Mouse (Mus musculus) myocyte (in vitro differentiated cells): Measurements from ENCODE around the gene Adgrb3. TPM values are rescaled to one million over a fixed set of nuclear protein-coding genes. Genes with fewer than 3 reads are reported as not detected.
"Not testable (repeated sequence)": the region's sequence is repeated elsewhere in the genome, so short reads cannot be mapped to it uniquely, and the experiment has no call there.

Experiments
- H3K27me3 ChIP-seq: one replicate; pipeline ENCODE4 v1.6.1; 2011; ENCODE audit not compliant: control insufficient read depth, insufficient read depth, insufficient read length
- H3K36me3 ChIP-seq: one replicate; pipeline ENCODE4 v1.6.1; 2011; ENCODE audit not compliant: control insufficient read depth, insufficient read depth
- H3K4me2 ChIP-seq: one replicate; pipeline ENCODE4 v1.6.1; 2011; ENCODE audit warnings: low read depth, control low read depth
- H3K4me3 ChIP-seq: one replicate; pipeline ENCODE4 v1.5.1; 2011; ENCODE audit warnings: mild to moderate bottlenecking, control low read depth, moderate library complexity
- H3K79me2 ChIP-seq: one replicate; pipeline ENCODE4 v1.6.1; 2011; ENCODE audit not compliant: control insufficient read depth, insufficient read depth
- H3ac ChIP-seq: one replicate; pipeline ENCODE4 v1.6.1; 2011; ENCODE audit not compliant: control insufficient read depth, insufficient read length
- CEBPB ChIP-seq: IDR thresholded peaks from 2 replicates; pipeline ENCODE4 v1.6.1; 2011; ENCODE audit warnings: mild to moderate bottlenecking, moderate library complexity; ENCODE audit not compliant: poor library complexity, insufficient read depth, severe bottlenecking
- E2F4 ChIP-seq: IDR thresholded peaks from one replicate; pipeline ENCODE4 v1.6.1; 2011; ENCODE audit warnings: mild to moderate bottlenecking, control low read depth, moderate library complexity; ENCODE audit not compliant: insufficient read depth
- MAX ChIP-seq: IDR thresholded peaks from one replicate; pipeline ENCODE4 v1.6.1; 2011; ENCODE audit warnings: low read depth, mild to moderate bottlenecking, control low read depth
- MYOD1 ChIP-seq, 3 experiments: IDR thresholded peaks; one replicate each; pipeline ENCODE4 v1.6.1; 2011; ENCODE audit warnings: control low read depth in 2 of 3, low read depth in 2 of 3, mild to moderate bottlenecking in 2 of 3, moderate library complexity in 1 of 3; ENCODE audit not compliant: insufficient read length in 2 of 3, control insufficient read depth in 1 of 3
- MYOG ChIP-seq, 3 experiments: IDR thresholded peaks; one replicate each; pipeline ENCODE4 v1.6.1; 2011; ENCODE audit warnings: control low read depth in 2 of 3, low read depth in 2 of 3, mild to moderate bottlenecking in 2 of 3; ENCODE audit not compliant: insufficient read length in 2 of 3, control insufficient read depth in 1 of 3, insufficient read depth in 1 of 3
- POLR2A ChIP-seq: IDR thresholded peaks from one replicate; pipeline ENCODE4 v1.6.1; 2011; ENCODE audit warnings: low read depth, mild to moderate bottlenecking, control low read depth, moderate library complexity; ENCODE audit not compliant: insufficient read length
- POLR2AphosphoS2 ChIP-seq: IDR thresholded peaks from one replicate; pipeline ENCODE4 v1.6.1; 2011; ENCODE audit warnings: low read depth, control low read depth; ENCODE audit not compliant: insufficient read length
- REST ChIP-seq: IDR thresholded peaks from one replicate; pipeline ENCODE4 v1.6.1; 2011; ENCODE audit warnings: mild to moderate bottlenecking, control low read depth, moderate library complexity; ENCODE audit not compliant: insufficient read depth, insufficient read length
- SRF ChIP-seq: IDR thresholded peaks from one replicate; pipeline ENCODE4 v1.6.1; 2011; ENCODE audit warnings: low read depth; ENCODE audit not compliant: control insufficient read depth, insufficient read length
- TCF12 ChIP-seq: IDR thresholded peaks from one replicate; pipeline ENCODE4 v1.6.1; 2011; ENCODE audit warnings: mild to moderate bottlenecking, control low read depth; ENCODE audit not compliant: poor library complexity, insufficient read depth, severe bottlenecking
- TCF3 ChIP-seq: IDR thresholded peaks from one replicate; pipeline ENCODE4 v1.6.1; 2011; ENCODE audit warnings: low read depth, control low read depth; ENCODE audit not compliant: insufficient read length
- USF1 ChIP-seq: IDR thresholded peaks from one replicate; pipeline ENCODE4 v1.6.1; 2011; ENCODE audit warnings: low read depth, mild to moderate bottlenecking, control low read depth, moderate library complexity
- polyA plus RNA-seq: library from polyadenylated mRNA; unstranded; fragments of >200 nt; fragmentation: generic; extraction: Trizol; gene quantifications from one replicate; pipeline ENCODE4 v1.2.1, GENCODE M21; 2012; ENCODE audit warnings: missing spikeins

Gene Adgrb3
- polyA plus RNA-seq, 1 experiment = not detected

DNA sequence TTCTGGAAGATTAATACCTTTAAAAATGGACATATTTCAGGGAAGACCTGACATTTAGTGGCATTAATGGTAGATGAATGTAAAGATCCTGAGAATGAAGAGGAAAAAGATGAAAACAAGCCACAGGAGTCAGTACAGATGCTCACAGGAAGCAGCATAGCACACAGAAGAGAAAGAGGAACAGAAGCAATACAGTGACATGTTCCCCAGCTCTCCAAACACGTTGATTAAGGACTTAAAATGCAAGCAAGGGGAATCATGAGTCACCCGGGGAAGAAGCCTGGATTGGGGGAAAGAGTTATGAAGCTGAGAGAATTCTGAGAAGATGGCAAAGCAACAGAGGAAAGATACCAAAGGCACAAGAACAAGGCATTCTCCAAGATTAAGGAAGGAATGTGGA lies 149.9 kb downstream of the Adgrb3 start:
- Histone ChIP-seq H3K4me2 (no peak overlapping the region), H3K36me3 (no peaks in the 10 kb centered on the region), H3K79me2 (no peaks in the 10 kb centered on the region), H3K4me3 (no peak overlapping the region), H3K27me3 (no peaks in the 10 kb centered on the region), H3ac (no peak overlapping the region)
- TF ChIP-seq MYOD1 (IDR thresholded peaks at IDR 0.05; ENCODE audit: control insufficient read depth in 1 of 3, insufficient read length in 2 of 3, low read depth in 2 of 3) = no peak
- TF ChIP-seq E2F4 = no peak
- TF ChIP-seq TCF12 = no peak
- no peak for TF ChIP-seq MYOG (IDR thresholded peaks at IDR 0.05; ENCODE audit: control insufficient read depth in 1 of 3, insufficient read depth in 1 of 3, insufficient read length in 2 of 3, low read depth in 2 of 3)
- no peak for TF ChIP-seq REST
- no peak for TF ChIP-seq SRF
- TF ChIP-seq TCF3 = no peak
- TF ChIP-seq CEBPB = no peak
- TF ChIP-seq POLR2A = no peak
- TF ChIP-seq MAX = no peak
- TF ChIP-seq POLR2AphosphoS2 = no peak
- no peak for TF ChIP-seq USF1

DNA sequence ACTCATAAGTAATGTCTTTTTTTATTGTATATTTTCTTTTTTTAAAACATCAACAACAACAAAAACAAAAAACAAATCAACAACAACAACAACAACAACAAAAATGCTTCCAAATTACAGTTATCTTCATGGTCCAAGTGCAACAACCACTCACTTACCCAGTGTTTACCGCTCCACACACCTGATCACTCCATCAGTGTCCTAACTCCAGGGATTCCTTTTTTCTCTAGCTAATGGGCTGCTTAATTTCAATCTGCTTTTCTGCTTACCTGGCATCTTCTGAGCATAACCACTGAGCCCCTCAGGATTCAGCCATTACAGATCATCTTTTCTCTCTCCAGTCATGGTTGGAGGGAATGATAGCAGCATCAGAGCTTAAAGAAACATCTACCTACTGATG lies 176.8 kb downstream of the Adgrb3 start:
- no peak overlapping the region for H3K4me2 ChIP-seq
- TF ChIP-seq MAX (no peak), POLR2A (no peak), POLR2AphosphoS2 (no peak)
- no peaks in the 10 kb centered on the region for H3K27me3 ChIP-seq

DNA sequence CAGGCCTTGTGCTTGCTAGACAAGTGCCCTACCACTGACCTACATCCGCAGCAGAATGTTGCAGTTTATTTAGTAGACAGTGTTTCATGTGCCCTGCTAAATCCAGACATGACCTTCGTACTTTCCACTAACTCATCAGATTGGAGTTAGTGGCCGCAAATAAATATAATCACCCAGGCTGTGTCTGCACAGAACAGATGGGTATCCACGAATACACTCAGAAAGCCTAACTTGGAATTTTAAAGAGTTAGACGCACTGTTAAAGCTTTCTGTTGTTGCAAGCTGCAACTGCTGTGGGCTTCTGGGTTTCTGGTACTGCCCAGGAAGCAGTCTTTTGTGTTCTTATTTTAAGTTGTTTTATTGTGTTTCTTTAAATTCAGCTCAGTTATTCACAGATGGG lies 185.3 kb downstream of the Adgrb3 start:
- no peaks in the 10 kb centered on the region for H3K36me3 ChIP-seq
- no peak overlapping the region for H3K4me2 ChIP-seq
- no peak overlapping the region for H3K4me3 ChIP-seq
- no peaks in the 10 kb centered on the region for H3K79me2 ChIP-seq
- TF ChIP-seq MYOG (IDR thresholded peaks at IDR 0.05; ENCODE audit: control insufficient read depth in 1 of 3, insufficient read depth in 1 of 3, insufficient read length in 2 of 3, low read depth in 2 of 3) (no peak), CEBPB (no peak), POLR2A (no peak), USF1 (no peak), SRF (no peak), E2F4 (no peak), REST (no peak), MAX (no peak), TCF3 (no peak), MYOD1 (IDR thresholded peaks at IDR 0.05; ENCODE audit: control insufficient read depth in 1 of 3, insufficient read length in 2 of 3, low read depth in 2 of 3) (no peak), TCF12 (no peak), POLR2AphosphoS2 (no peak)
- H3ac ChIP-seq = no peak overlapping the region
- H3K27me3 ChIP-seq = no peaks in the 10 kb centered on the region

More for the DNA sequence above, 176.8 kb downstream of the Adgrb3 start:
- H3K4me3 ChIP-seq = no peak overlapping the region
- no peaks in the 10 kb centered on the region for H3K79me2 ChIP-seq
- no peaks in the 10 kb centered on the region for H3K36me3 ChIP-seq
- no peak overlapping the region for H3ac ChIP-seq

DNA sequence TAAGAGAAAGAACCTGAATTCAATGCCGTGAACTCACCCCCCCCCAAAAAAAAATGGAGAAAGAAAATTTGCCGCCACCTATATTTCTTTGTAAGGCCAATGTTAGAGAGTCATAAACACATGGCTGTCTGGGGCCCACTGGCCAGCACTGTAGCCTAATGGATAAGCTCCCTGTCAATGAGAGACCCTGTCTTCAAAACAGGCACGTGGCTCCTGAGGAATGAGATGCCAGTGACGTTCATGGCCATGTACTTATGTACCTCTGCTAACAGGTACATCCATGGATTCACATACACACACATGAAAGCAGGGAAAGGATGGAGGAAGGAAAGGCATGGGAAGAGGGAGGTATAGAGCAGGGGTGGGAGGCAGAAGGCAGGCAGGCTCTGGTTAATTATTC lies 208.0 kb downstream of the Adgrb3 start:
- Histone ChIP-seq H3K27me3 (no peaks in the 10 kb centered on the region), H3K36me3 (no peaks in the 10 kb centered on the region), H3K4me2 (no peak overlapping the region), H3ac (no peak overlapping the region), H3K4me3 (no peak overlapping the region), H3K79me2 (no peaks in the 10 kb centered on the region)
- no peak for TF ChIP-seq MAX

DNA sequence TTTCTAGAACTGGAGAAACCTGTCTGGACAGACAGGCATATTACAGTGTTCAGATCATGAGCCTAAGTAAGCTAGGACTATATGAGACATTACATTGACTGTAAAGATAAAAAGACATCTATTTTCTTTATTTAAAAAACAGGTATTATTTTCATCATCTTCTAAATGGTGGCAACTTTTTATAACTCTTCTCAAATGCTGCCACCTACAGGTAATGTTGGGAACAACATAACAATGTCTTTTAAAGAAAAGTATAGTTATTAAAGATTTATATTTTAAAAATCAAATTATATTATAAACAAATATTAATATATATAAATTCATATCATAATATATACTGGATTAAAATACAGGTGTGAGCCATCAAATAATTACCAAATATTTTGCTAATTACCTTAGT lies 212.6 kb downstream of the Adgrb3 start:
- TF ChIP-seq POLR2AphosphoS2 (no peak), USF1 (no peak), MAX (no peak), POLR2A (no peak), MYOD1 (IDR thresholded peaks at IDR 0.05; ENCODE audit: control insufficient read depth in 1 of 3, insufficient read length in 2 of 3, low read depth in 2 of 3) (no peak), CEBPB (no peak), REST (no peak), E2F4 (no peak), TCF3 (no peak), TCF12 (no peak), MYOG (IDR thresholded peaks at IDR 0.05; ENCODE audit: control insufficient read depth in 1 of 3, insufficient read depth in 1 of 3, insufficient read length in 2 of 3, low read depth in 2 of 3) (no peak), SRF (no peak)
- Histone ChIP-seq H3K4me2 (no peak overlapping the region), H3K27me3 (no peaks in the 10 kb centered on the region), H3K79me2 (no peaks in the 10 kb centered on the region), H3K4me3 (no peak overlapping the region), H3ac (no peak overlapping the region), H3K36me3 (no peaks in the 10 kb centered on the region)

DNA sequence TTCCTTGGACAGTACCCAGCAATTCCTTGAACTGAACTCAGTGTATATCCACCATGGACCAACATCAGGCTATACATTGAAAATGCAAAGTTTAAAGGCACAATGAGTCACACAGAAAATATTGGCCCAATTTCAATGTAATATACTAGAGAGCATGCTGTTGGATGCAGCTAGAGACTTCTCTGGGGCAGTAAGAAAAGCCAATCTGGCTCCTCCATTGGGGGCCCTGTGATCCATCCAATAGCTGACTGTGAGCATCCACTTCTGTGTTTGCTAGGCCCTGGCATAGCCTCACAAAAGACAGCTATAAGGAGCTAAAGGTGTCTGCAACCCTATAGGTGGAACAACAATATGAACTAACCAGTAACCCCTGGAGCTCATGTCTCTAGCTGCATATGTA lies 218.7 kb downstream of the Adgrb3 start:
- not testable (repeated sequence) for H3K4me3 ChIP-seq, H3K79me2 ChIP-seq, H3K27me3 ChIP-seq, H3K36me3 ChIP-seq, H3K4me2 ChIP-seq, H3ac ChIP-seq
